ENCODE assay signal across 28 mouse cellular contexts in the genomic region with DNA sequence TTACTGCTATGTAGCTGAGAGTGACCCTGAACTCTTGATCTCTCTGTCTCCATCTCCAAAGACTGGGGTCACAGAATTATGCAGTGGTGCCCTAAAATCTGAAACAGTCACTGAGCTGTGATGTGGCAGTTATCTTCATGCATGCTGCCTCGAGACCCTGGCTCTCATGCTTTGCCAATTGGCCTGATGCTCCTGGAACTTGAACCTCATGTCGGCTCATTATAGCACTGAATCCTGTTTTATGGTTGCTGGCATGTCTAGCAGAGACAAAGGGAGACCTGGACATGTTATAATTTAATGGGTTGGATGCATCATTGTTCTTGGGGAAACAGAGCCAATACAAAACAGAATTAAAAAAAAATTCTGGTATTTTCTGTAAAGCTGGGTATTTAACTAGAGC.
DNase-seq lines count a peak whose midpoint lies in the region; ATAC-seq and TF ChIP-seq lines count a peak whose summit lies in the region.
"Had no signal": no experiment of that assay in that cellular context is flagged by ENCODE, and none has a peak within 500 bp of the region (broad histone marks: within the 10 kb centered on the region; RNA-seq: fewer than 3 reads in every experiment).

No protein-coding gene starts in this region.

- no peak overlapping the region for H3K4me2 ChIP-seq in midbrain, embryonic 15.5 days
- no peak overlapping the region for H3K4me2 ChIP-seq in forebrain, embryonic 13.5 days
- H3K4me2 ChIP-seq in neural tube, embryonic 14.5 days (ENCODE audit: low read depth, low read length): no peak overlapping the region
- H3K4me2 ChIP-seq: heart, embryonic 13.5 days; hindbrain, embryonic 15.5 days; limb, embryonic 15.5 days; liver, embryonic 13.5 days; neural tube, embryonic 12.5 days had no signal

- no peak overlapping the region for H3K9ac ChIP-seq in midbrain, embryonic 15.5 days
- H3K9ac ChIP-seq in forebrain, embryonic 13.5 days: no peak overlapping the region
- H3K9ac ChIP-seq in neural tube, embryonic 14.5 days (replicated peaks; ENCODE audit: low read depth, low read length): no peak overlapping the region
- H3K9ac ChIP-seq: heart, embryonic 13.5 days; hindbrain, embryonic 15.5 days; limb, embryonic 15.5 days; liver, embryonic 13.5 days; neural tube, embryonic 12.5 days had no signal

- no peaks in the 10 kb centered on the region; the same call in 1 of the 2 replicates for H3K27me3 ChIP-seq in cerebellum, adult 2 months (ENCODE audit: control insufficient read depth, insufficient read depth, low read length)
- H3K27me3 ChIP-seq in midbrain, embryonic 15.5 days (replicated peaks): no peaks in the 10 kb centered on the region
- no peaks in the 10 kb centered on the region for H3K27me3 ChIP-seq in midbrain, embryonic 10.5 days (ENCODE audit: low read depth, poor library complexity, severe bottlenecking)
- no peaks in the 10 kb centered on the region for H3K27me3 ChIP-seq in forebrain, embryonic 13.5 days
- H3K27me3 ChIP-seq in neural tube, embryonic 14.5 days (ENCODE audit: control insufficient read depth, insufficient read depth, low read length): no peaks in the 10 kb centered on the region
- H3K27me3 ChIP-seq: CH12.LX; heart, embryonic 13.5 days; hindbrain, embryonic 15.5 days; limb, embryonic 15.5 days; liver, embryonic 13.5 days; megakaryocyte, embryonic 14.5 days; neural tube, embryonic 12.5 days had no signal

- no peaks in the 10 kb centered on the region for H3K9me3 ChIP-seq in midbrain, embryonic 15.5 days
- H3K9me3 ChIP-seq in midbrain, embryonic 10.5 days (replicated peaks): 0 out of 2 replicates have a peak, but pooled peaks cover 5% of the 10 kb centered on the region
- no peaks in the 10 kb centered on the region for H3K9me3 ChIP-seq in forebrain, embryonic 13.5 days (replicated peaks)
- no peaks in the 10 kb centered on the region for H3K9me3 ChIP-seq in neural tube, embryonic 14.5 days (ENCODE audit: control insufficient read depth, low read length)
- H3K9me3 ChIP-seq: heart, embryonic 13.5 days; hindbrain, embryonic 15.5 days; limb, embryonic 10.5 days; limb, embryonic 15.5 days; liver, embryonic 13.5 days; neural tube, embryonic 12.5 days had no signal

- 37% methylated on average over 2 of the region's 2 CpGs for WGBS in cerebellum, adult 2 months
- WGBS in midbrain, embryonic 15.5 days: 66% methylated on average over 2 of the region's 2 CpGs
- 76% methylated on average over 2 of the region's 2 CpGs for WGBS in midbrain, embryonic 10.5 days
- WGBS in forebrain, embryonic 13.5 days: 41% methylated on average over 2 of the region's 2 CpGs
- 28% methylated on average over 2 of the region's 2 CpGs for WGBS in neural tube, embryonic 14.5 days

- no peak for TF ChIP-seq CTCF in cerebellum, adult 2 months (IDR thresholded peaks at IDR 0.05; ENCODE audit: borderline replicate concordance, insufficient read depth, low read depth, low read length)

- no peak overlapping the region for H3K27ac ChIP-seq in cerebellum, adult 2 months (ENCODE audit: insufficient read depth, low read length)
- H3K27ac ChIP-seq in midbrain, embryonic 15.5 days: no peak overlapping the region
- H3K27ac ChIP-seq in midbrain, embryonic 10.5 days (replicated peaks): no peak overlapping the region
- peak overlapping the region; percentile 79 for H3K27ac ChIP-seq in forebrain, embryonic 13.5 days
- H3K27ac ChIP-seq in neural tube, embryonic 14.5 days (ENCODE audit: low read depth, low read length): no peak overlapping the region
- H3K27ac ChIP-seq: gastrocnemius, adult 2 months; heart, adult 2 months; heart, embryonic 13.5 days; hindbrain, embryonic 15.5 days; limb, embryonic 10.5 days; limb, embryonic 15.5 days; liver, embryonic 13.5 days; neural tube, embryonic 12.5 days had no signal

- H3K4me3 ChIP-seq in cerebellum, adult 2 months (replicated peaks; ENCODE audit: insufficient read depth, low read depth, low read length): no peak overlapping the region
- no peak overlapping the region for H3K4me3 ChIP-seq in midbrain, embryonic 15.5 days
- H3K4me3 ChIP-seq in midbrain, embryonic 10.5 days: no peak overlapping the region
- H3K4me3 ChIP-seq in forebrain, embryonic 13.5 days: no peak overlapping the region
- no peak overlapping the region for H3K4me3 ChIP-seq in neural tube, embryonic 14.5 days (ENCODE audit: low read depth, low read length)
- H3K4me3 ChIP-seq: gastrocnemius, adult 2 months; heart, adult 2 months; heart, embryonic 13.5 days; hindbrain, embryonic 15.5 days; limb, embryonic 10.5 days; limb, embryonic 15.5 days; liver, embryonic 13.5 days; megakaryocyte, embryonic 14.5 days; neural tube, embryonic 12.5 days had no signal

- no peak for TF ChIP-seq POLR2A in cerebellum, adult 2 months (IDR thresholded peaks at IDR 0.05; ENCODE audit: borderline replicate concordance, insufficient read depth, low read length)

- H3K36me3 ChIP-seq in midbrain, embryonic 15.5 days (replicated peaks): no peaks in the 10 kb centered on the region
- H3K36me3 ChIP-seq in midbrain, embryonic 10.5 days: no peaks in the 10 kb centered on the region
- no peaks in the 10 kb centered on the region for H3K36me3 ChIP-seq in forebrain, embryonic 13.5 days (ENCODE audit: poor library complexity, severe bottlenecking)
- H3K36me3 ChIP-seq in neural tube, embryonic 14.5 days (ENCODE audit: control insufficient read depth, insufficient read depth, low read length): no peaks in the 10 kb centered on the region
- H3K36me3 ChIP-seq: heart, embryonic 13.5 days; hindbrain, embryonic 15.5 days; limb, embryonic 10.5 days; limb, embryonic 15.5 days; liver, embryonic 13.5 days; neural tube, embryonic 12.5 days had no signal

- 0 out of 2 replicates have a peak, but pooled peaks have one; percentile 11 for ATAC-seq in midbrain, embryonic 15.5 days (replicated peaks)
- ATAC-seq in forebrain, embryonic 13.5 days: peak; percentile 36; the same call in 1 of the 2 replicates
- peak; percentile 58 for ATAC-seq in neural tube, embryonic 14.5 days (ENCODE audit: low read depth)
- ATAC-seq: lung, postnatal 0 days had no signal

- no peaks in the 10 kb centered on the region for H3K4me1 ChIP-seq in cerebellum, adult 2 months (ENCODE audit: control insufficient read depth, insufficient read depth, low read length)
- H3K4me1 ChIP-seq in midbrain, embryonic 15.5 days: no peaks in the 10 kb centered on the region
- H3K4me1 ChIP-seq in midbrain, embryonic 10.5 days: peaks cover 3% of the 10 kb centered on the region; the same call in 1 of the 2 replicates
- H3K4me1 ChIP-seq in forebrain, embryonic 13.5 days: peaks cover 32% of the 10 kb centered on the region
- no peaks in the 10 kb centered on the region for H3K4me1 ChIP-seq in neural tube, embryonic 14.5 days (ENCODE audit: control insufficient read depth, insufficient read depth, low read length)
- H3K4me1 ChIP-seq: heart, embryonic 13.5 days; limb, embryonic 15.5 days; liver, embryonic 13.5 days; megakaryocyte, embryonic 14.5 days; neural tube, embryonic 12.5 days had no signal

- DNase-seq in cerebellum, postnatal 10 days: peak; percentile 45 to 51
- no peak for DNase-seq in cerebellum, adult 2 months
- no peak for DNase-seq in midbrain, embryonic 10.5 days (ENCODE audit: low spot score)
- no peak for DNase-seq in spleen, postnatal 4 days (ENCODE audit: low spot score in 2 of 2)
- no peak for DNase-seq in heart, adult 8-10 months (ENCODE audit: low spot score)
- DNase-seq: adrenal gland, adult 8-10 months; cerebellum, adult 9-11 months; gastrocnemius, adult 2 months; gastrocnemius, postnatal 36 days; heart, adult 2 months; heart, postnatal 10 days; kidney, adult 2 months; kidney, postnatal 36 days; liver, embryonic 13.5 days; lung, adult 18-20 months; lung, postnatal 4 days; thymus, postnatal 4 days had no signal

Comparison
In these comparisons a context has a peak if more than half of its experiments do, and no peak if none do; other contexts are left out.
1. DNase-seq: peak in cerebellum, postnatal 10 days (2 of 2); none in cerebellum, adult 2 months (0 of 2), midbrain, embryonic 10.5 days (single experiment), spleen, postnatal 4 days (0 of 2) and heart, adult 8-10 months (single experiment).
2. Peak in every context shown above with its lines, with median percentiles within 50 percentile points of each other: ATAC-seq.